Mouse (Mus musculus) CH12.LX (cell line): ENCODE data around the gene Stom. TPM values are rescaled to one million over a fixed set of nuclear protein-coding genes. Genes with fewer than 3 reads are reported as not detected.

Experiments used
- DNase-seq: peaks from one replicate; pipeline ENCODE4 v3.0.0-alpha.2; 2013; ENCODE audit errors: extremely low read depth
- H3K27ac ChIP-seq: 2 replicates; pipeline ENCODE4 v1.5.1; 2012; ENCODE audit warnings: low read depth, mild to moderate bottlenecking, control low read depth, moderate library complexity; ENCODE audit not compliant: insufficient read depth
- H3K27me3 ChIP-seq: replicated peaks from 2 replicates; pipeline ENCODE3; 2012; ENCODE audit warnings: inconsistent platforms
- H3K36me3 ChIP-seq, 2 experiments: replicated peaks in 1 of 2; 2 replicates each; pipeline versions ENCODE3 to v1.6.1; 2012; ENCODE audit warnings: inconsistent platforms in 1 of 2, low read length in 1 of 2, mild to moderate bottlenecking in 1 of 2, mixed read lengths in 1 of 2, moderate library complexity in 1 of 2; ENCODE audit not compliant: control insufficient read depth in 1 of 2, insufficient read depth in 1 of 2
- H3K4me1 ChIP-seq, 2 experiments: 2 replicates each; pipeline ENCODE4 v1.6.1; 2012; ENCODE audit warnings: inconsistent platforms in 1 of 2, moderate library complexity in 1 of 2; ENCODE audit not compliant: insufficient read depth in 2 of 2, control insufficient read depth in 1 of 2
- H3K4me2 ChIP-seq: 2 replicates; pipeline ENCODE4 v1.6.1; 2012; ENCODE audit warnings: low read depth, mild to moderate bottlenecking, control low read depth; ENCODE audit not compliant: poor library complexity, insufficient read depth, severe bottlenecking
- H3K4me3 ChIP-seq, 3 experiments: fragments of 150-350 bp in 1 of 3; sonication (generic) in 1 of 3; replicated peaks in 1 of 3; 2 replicates each; pipeline versions ENCODE3 to v1.5.1; 2011 to 2012; ENCODE audit warnings: low read depth in 2 of 3, low read length in 2 of 3, mild to moderate bottlenecking in 2 of 3, moderate library complexity in 2 of 3, control low read depth in 1 of 3, improper control_type of control experiment in 1 of 3, inconsistent platforms in 1 of 3, mixed read lengths in 1 of 3; ENCODE audit not compliant: poor library complexity in 1 of 3
- H3K79me2 ChIP-seq: replicated peaks from 2 replicates; pipeline ENCODE4 v1.6.1; 2012; ENCODE audit warnings: mild to moderate bottlenecking, moderate library complexity; ENCODE audit not compliant: control insufficient read depth, poor library complexity, insufficient read depth, severe bottlenecking; ENCODE audit errors: extremely low read depth
- H3K9ac ChIP-seq: 2 replicates; pipeline ENCODE4 v1.6.1; 2012; ENCODE audit warnings: low read depth, mild to moderate bottlenecking, control low read depth, moderate library complexity; ENCODE audit not compliant: insufficient read depth
- H3K9me3 ChIP-seq: replicated peaks from 2 replicates; pipeline ENCODE3; 2012; ENCODE audit warnings: low read length, inconsistent platforms, mixed read lengths
- BHLHE40 ChIP-seq: IDR thresholded peaks from 2 replicates; pipeline ENCODE4 v1.6.1; 2011; ENCODE audit warnings: mild to moderate bottlenecking, low read depth, low read length, improper control_type of control experiment
- CTCF ChIP-seq, 2 experiments: IDR thresholded peaks in 1 of 2; conservative IDR thresholded peaks in 1 of 2; 2 replicates each; pipeline ENCODE4 v1.5.1; 2011 to 2012; ENCODE audit warnings: low read depth in 2 of 2, low read length in 2 of 2, improper control_type of control experiment in 1 of 2, inconsistent platforms in 1 of 2, mild to moderate bottlenecking in 1 of 2, moderate library complexity in 1 of 2
- EP300 ChIP-seq: IDR thresholded peaks from 2 replicates; pipeline ENCODE4 v1.6.1; 2011; ENCODE audit warnings: low read length, improper control_type of control experiment
- GABPA ChIP-seq: IDR thresholded peaks from 2 replicates; pipeline ENCODE4 v1.6.1; 2012; ENCODE audit warnings: low read depth, low read length, improper control_type of control experiment, inconsistent platforms; ENCODE audit not compliant: insufficient replicate concordance
- HCFC1 ChIP-seq: IDR thresholded peaks from 2 replicates; pipeline ENCODE4 v1.6.1; 2012; ENCODE audit warnings: low read depth, mild to moderate bottlenecking, inconsistent platforms, low read length, improper control_type of control experiment
- IRF4 ChIP-seq: IDR thresholded peaks from 2 replicates; pipeline ENCODE4 v1.6.1; 2014; ENCODE audit warnings: low read depth, mild to moderate bottlenecking, inconsistent platforms, low read length, improper control_type of control experiment
- JUN ChIP-seq: IDR thresholded peaks from 2 replicates; pipeline ENCODE4 v1.6.1; 2011; ENCODE audit warnings: low read depth, mild to moderate bottlenecking, low read length, improper control_type of control experiment, moderate library complexity; ENCODE audit not compliant: insufficient read depth
- JUND ChIP-seq: conservative IDR thresholded peaks from 2 replicates; pipeline ENCODE4 v1.6.1; 2011; ENCODE audit warnings: low read depth, low read length, improper control_type of control experiment
- MAFK ChIP-seq: IDR thresholded peaks from 2 replicates; pipeline ENCODE4 v1.6.1; 2011; ENCODE audit warnings: low read length, improper control_type of control experiment; ENCODE audit not compliant: insufficient replicate concordance
- MAX ChIP-seq: IDR thresholded peaks from 2 replicates; pipeline ENCODE4 v1.6.1; 2011; ENCODE audit warnings: low read length, improper control_type of control experiment
- MEF2A ChIP-seq: IDR thresholded peaks from 2 replicates; pipeline ENCODE4 v1.6.1; 2014; ENCODE audit warnings: low read depth, mild to moderate bottlenecking, inconsistent platforms, low read length, improper control_type of control experiment, borderline replicate concordance
- MXI1 ChIP-seq: IDR thresholded peaks from 2 replicates; pipeline ENCODE4 v1.6.1; 2011; ENCODE audit warnings: mild to moderate bottlenecking, low read depth, low read length, improper control_type of control experiment
- MYC ChIP-seq: IDR thresholded peaks from 2 replicates; pipeline ENCODE4 v1.6.1; 2011; ENCODE audit warnings: low read depth, mild to moderate bottlenecking, improper control_type of control experiment, low read length
- NELFE ChIP-seq: IDR thresholded peaks from 2 replicates; pipeline ENCODE4 v1.6.1; 2011; ENCODE audit warnings: low read depth, low read length, improper control_type of control experiment
- NRF1 ChIP-seq: IDR thresholded peaks from 2 replicates; pipeline ENCODE4 v1.6.1; 2014; ENCODE audit warnings: low read depth, mild to moderate bottlenecking, inconsistent platforms, low read length, improper control_type of control experiment, moderate library complexity
- PAX5 ChIP-seq: IDR thresholded peaks from 2 replicates; pipeline ENCODE4 v1.6.1; 2012; ENCODE audit warnings: low read length, inconsistent platforms, mixed read lengths
- RAD21 ChIP-seq: IDR thresholded peaks from 2 replicates; pipeline ENCODE4 v1.6.1; 2011; ENCODE audit warnings: low read depth, mild to moderate bottlenecking, low read length, improper control_type of control experiment, moderate library complexity
- RCOR1 ChIP-seq: conservative IDR thresholded peaks from 2 replicates; pipeline ENCODE4 v1.6.1; 2012; ENCODE audit warnings: low read depth, mild to moderate bottlenecking, inconsistent platforms, low read length, improper control_type of control experiment
- SIN3A ChIP-seq: IDR thresholded peaks from 2 replicates; pipeline ENCODE4 v1.6.1; 2012; ENCODE audit warnings: low read length, improper control_type of control experiment, inconsistent platforms
- SMC3 ChIP-seq: IDR thresholded peaks from 2 replicates; pipeline ENCODE4 v1.6.1; 2011; ENCODE audit warnings: low read depth, low read length, improper control_type of control experiment
- TCF12 ChIP-seq: IDR thresholded peaks from 2 replicates; pipeline ENCODE4 v1.6.1; 2014; ENCODE audit warnings: low read depth, mild to moderate bottlenecking, inconsistent platforms, low read length, improper control_type of control experiment
- USF1 ChIP-seq: IDR thresholded peaks from 2 replicates; pipeline ENCODE4 v1.6.1; 2014; ENCODE audit warnings: low read depth, mild to moderate bottlenecking, inconsistent platforms, low read length, improper control_type of control experiment
- USF2 ChIP-seq: conservative IDR thresholded peaks from 2 replicates; pipeline ENCODE4 v1.6.1; 2011; ENCODE audit warnings: low read depth, low read length, improper control_type of control experiment
- ZC3H11A ChIP-seq: IDR thresholded peaks from 2 replicates; pipeline ENCODE4 v1.6.1; 2012; ENCODE audit warnings: low read depth, mild to moderate bottlenecking, inconsistent platforms, low read length, improper control_type of control experiment
- ZMIZ1 ChIP-seq: IDR thresholded peaks from 2 replicates; pipeline ENCODE4 v1.6.1; 2012; ENCODE audit warnings: low read depth, mild to moderate bottlenecking, inconsistent platforms, low read length, improper control_type of control experiment
- ZNF384 ChIP-seq: IDR thresholded peaks from 2 replicates; pipeline ENCODE4 v1.6.1; 2012; ENCODE audit warnings: low read depth, low read length, improper control_type of control experiment, inconsistent platforms
- dilution Hi-C: fragments of 300-500 bp; cut with MboI; formaldehyde crosslinking; loops from 2 replicates; pipeline ENCODE4 v1.14.3; 2020; ENCODE audit warnings: low sequenced_read_pairs; ENCODE audit not compliant: extremely low pct_unique_long_range_greater_than_20kb, extremely low pct_ligation_motif_present
- in situ Hi-C: fragments of 300-500 bp; cut with MboI; formaldehyde crosslinking; loops from 3 replicates; pipeline ENCODE4 v1.14.3; 2019; ENCODE audit warnings: low sequenced_read_pairs, low pct_ligation_motif_present, low pct_unique_long_range_greater_than_20kb, mixed read lengths
- polyA plus RNA-seq: library from polyadenylated mRNA; unstranded; fragments of >175 nt; gene quantifications from 2 replicates; pipeline ENCODE4 v1.2.1, GENCODE M21; 2012; ENCODE audit warnings: low read depth; ENCODE audit not compliant: insufficient read length
- total RNA-seq, 2 experiments: library from RNA; depleted of rRNA; stranded (reverse); fragments of 300-350 nt in 1 of 2; fragments of >200 nt in 1 of 2; gene quantifications; 2 replicates each; pipeline ENCODE4 v1.2.3; 2012 to 2014

The Stom gene
- total and polyA plus RNA-seq, 3 experiments: 4.3 to 6.3 (median 5.8) TPM

DNA sequence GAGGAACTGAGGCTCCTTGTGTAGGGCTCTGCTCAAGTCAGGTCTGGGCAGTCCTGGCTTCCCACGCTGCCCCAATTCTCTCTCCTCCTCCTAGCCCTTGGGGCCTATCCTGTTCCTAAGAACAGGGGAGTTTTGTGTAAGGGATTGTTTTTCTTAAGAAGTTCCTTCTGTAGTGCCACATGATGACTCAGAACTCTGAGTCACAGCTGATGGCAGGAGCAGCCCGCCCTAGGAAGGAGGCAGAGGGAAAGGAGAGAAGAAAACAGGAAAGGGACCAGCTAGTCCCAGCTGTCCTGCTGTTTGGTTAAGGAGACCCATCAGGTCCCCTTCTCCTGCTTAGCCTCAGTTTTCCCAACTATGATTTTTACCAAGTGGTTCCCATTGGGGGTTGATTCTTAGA, 65.0 kb downstream of the Stom start:
- TF ChIP-seq RCOR1 (no peak), CTCF (conservative IDR thresholded peaks at IDR 0.05 in 1 of 2, IDR thresholded peaks at IDR 0.05 in 1 of 2; ENCODE audit: low read depth in 2 of 2, low read length in 2 of 2) (no peak), MXI1 (no peak), PAX5 (no peak), HCFC1 (no peak), USF1 (no peak), MAX (no peak), GABPA (no peak), SMC3 (no peak), USF2 (no peak), JUND (no peak), ZMIZ1 (no peak), MYC (no peak), EP300 (no peak), MAFK (no peak), TCF12 (no peak), ZNF384 (no peak)
- TF ChIP-seq, all 38 proteins: peak for 0
- Histone ChIP-seq H3K4me3 (no peak overlapping the region), H3K4me2 (no peak overlapping the region), H3K9ac (no peak overlapping the region), H3K27me3 (no peaks in the 10 kb centered on the region), H3K9me3 (no peaks in the 10 kb centered on the region), H3K4me1 (peaks cover 3 to 27% of the 10 kb centered on the region in 2 experiments; a peak in 3 of 4 replicates), H3K27ac (no peak overlapping the region), H3K36me3 (peaks cover 0 to 7% of the 10 kb centered on the region in 2 experiments), H3K79me2 (no peaks in the 10 kb centered on the region)
- in situ Hi-C loops (no loop called here), dilution Hi-C loops (no loop called here)
- no peak for DNase-seq

DNA sequence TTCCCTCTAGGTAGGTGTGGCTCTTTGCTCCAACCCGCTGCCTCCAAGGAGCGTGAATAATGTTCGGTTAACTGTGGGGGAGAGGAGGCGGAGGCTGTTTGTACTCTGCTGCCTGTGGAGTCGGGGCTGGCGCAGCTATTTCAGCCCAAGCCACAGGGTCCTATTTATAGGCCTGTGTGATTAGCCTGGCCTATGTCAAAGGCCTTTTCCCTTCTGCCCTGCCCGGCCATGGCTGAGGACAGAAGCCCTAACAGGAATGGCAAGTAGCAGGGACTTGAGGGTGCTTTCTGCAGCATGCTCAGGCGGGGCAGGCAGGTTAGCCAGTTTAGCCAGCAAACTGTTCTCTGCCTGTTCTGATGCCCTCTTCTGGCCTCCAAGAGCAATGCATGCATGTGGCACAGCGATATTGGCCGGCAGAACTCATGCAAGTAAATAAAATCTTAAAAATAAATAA, 66.2 kb downstream of the Stom start:
- Histone ChIP-seq H3K4me1 (peaks cover 15 to 40% of the 10 kb centered on the region in 2 experiments), H3K9ac (no peak overlapping the region), H3K27ac (no peak overlapping the region), H3K9me3 (no peaks in the 10 kb centered on the region), H3K4me3 (no peak overlapping the region), H3K79me2 (no peaks in the 10 kb centered on the region), H3K36me3 (peaks cover 0 to 7% of the 10 kb centered on the region in 2 experiments), H3K27me3 (no peaks in the 10 kb centered on the region), H3K4me2 (no peak overlapping the region)
- dilution Hi-C loops (no loop called here), in situ Hi-C loops (no loop called here)
- DNase-seq: peak; percentile 63
- TF ChIP-seq HCFC1 (no peak), MYC (peak; percentile 71), IRF4 (peak; percentile 14; the same call in 1 of the 2 replicates), SMC3 (peak; percentile 97), RAD21 (peak; percentile 74), SIN3A (peak; percentile 36; the same call in 1 of the 2 replicates), NELFE (0 out of 2 replicates have a peak, but pooled peaks have one; percentile 22), TCF12 (0 out of 2 replicates have a peak, but pooled peaks have one; percentile 35), ZC3H11A (peak; percentile 89), CTCF (conservative IDR thresholded peaks at IDR 0.05 in 1 of 2, IDR thresholded peaks at IDR 0.05 in 1 of 2; ENCODE audit: low read depth in 2 of 2, low read length in 2 of 2) (peak; percentile 58 to 89), JUN (no peak), PAX5 (no peak), MAFK (no peak), MEF2A (0 out of 2 replicates have a peak, but pooled peaks have one; percentile 13), MAX (0 out of 2 replicates have a peak, but pooled peaks have one; percentile 19), BHLHE40 (0 out of 2 replicates have a peak, but pooled peaks have one; percentile 8), NRF1 (0 out of 2 replicates have a peak, but pooled peaks have one; percentile 10), RCOR1 (no peak)
- TF ChIP-seq, all 38 proteins: peak for 13
